Mouse (Mus musculus) cerebellum, adult 2 months (tissue): Measurements from ENCODE around the gene Fadd.

Source experiments
- CTCF ChIP-seq: fragments of 200-500 bp; IDR thresholded peaks from 2 replicates; pipeline ENCODE4 v1.5.1; 2011; ENCODE audit warnings: low read depth, mild to moderate bottlenecking, control low read depth, low read length, moderate library complexity, borderline replicate concordance; ENCODE audit not compliant: insufficient read depth
- POLR2A ChIP-seq: fragments of 200-500 bp; IDR thresholded peaks from 2 replicates; pipeline ENCODE4 v1.6.1; 2011; ENCODE audit warnings: low read length, control low read depth, borderline replicate concordance; ENCODE audit not compliant: insufficient read depth

GRCm38 (mm10) chr7:144554123-144554472 lies 28.2 kb downstream of the Fadd start:
- no peak for TF ChIP-seq CTCF
- no peak for TF ChIP-seq POLR2A
